8 mouse cellular contexts compared by ENCODE assay signal in the genomic region with DNA sequence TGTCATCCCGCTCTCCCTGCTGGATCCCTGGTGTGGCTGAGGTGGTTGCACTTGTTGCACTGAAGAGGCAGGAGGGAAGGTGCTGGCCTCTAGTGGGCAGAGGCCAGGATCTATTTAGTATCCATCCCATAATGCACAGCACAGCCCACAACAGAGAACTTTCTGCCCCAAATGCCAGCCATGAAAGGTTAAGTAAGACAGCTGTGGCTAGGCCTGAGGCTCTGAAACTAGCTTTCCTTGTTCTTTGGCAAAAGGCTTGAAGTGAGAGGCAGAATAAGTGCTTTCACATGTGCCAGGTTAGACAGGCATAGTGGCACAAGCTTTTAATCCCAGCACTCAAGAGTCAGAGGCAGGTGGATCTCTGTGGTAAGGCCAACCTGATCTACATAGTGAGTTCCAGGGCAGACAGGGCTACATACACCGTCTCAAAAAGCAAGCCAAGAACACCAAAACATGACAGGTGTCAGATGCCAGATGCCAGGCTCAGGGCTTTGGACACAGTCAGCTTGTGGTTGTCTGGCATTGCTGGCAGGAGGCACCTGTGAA.
A peak's percentile ranks its signal among the peaks of the same experiment; 100 is the strongest.
DNase-seq lines count a peak whose midpoint lies in the region; ATAC-seq lines count a peak whose summit lies in the region.

No protein-coding gene starts in this region.

- no peak overlapping the region for H3K27ac ChIP-seq in forebrain, embryonic 13.5 days

- no peak overlapping the region for H3K4me2 ChIP-seq in forebrain, embryonic 13.5 days

- no peak overlapping the region for H3K9ac ChIP-seq in forebrain, embryonic 13.5 days

- peaks cover 4% of the 10 kb centered on the region; the same call in 1 of the 2 replicates for H3K4me1 ChIP-seq in forebrain, embryonic 13.5 days

- no peak overlapping the region for H3K4me3 ChIP-seq in forebrain, embryonic 13.5 days

- no peaks in the 10 kb centered on the region for H3K27me3 ChIP-seq in forebrain, embryonic 13.5 days

- no peaks in the 10 kb centered on the region for H3K9me3 ChIP-seq in forebrain, embryonic 13.5 days (replicated peaks)

- H3K36me3 ChIP-seq in forebrain, embryonic 13.5 days (ENCODE audit: poor library complexity, severe bottlenecking), result no peaks in the 10 kb centered on the region

- no peak for ATAC-seq in forebrain, embryonic 13.5 days
- no peak for ATAC-seq in inflammation-experienced regulatory T-cells, adult 6 months

- DNase-seq in adrenal gland, adult 2 months, result peak; percentile 32
- DNase-seq in adrenal gland, postnatal 4 days (ENCODE audit: low spot score in 2 of 2), result no peak
- DNase-seq in spleen, adult 18-20 months, result peak; percentile 35 to 54
- no peak for DNase-seq in spleen, adult 12 weeks (ENCODE audit: low spot score)
- peak; percentile 31 to 47 for DNase-seq in kidney, postnatal 4 days
- DNase-seq in thymus, postnatal 25 days, result peak; percentile 74

- 86% methylated on average over 2 of the region's 2 CpGs for WGBS in forebrain, embryonic 13.5 days

Comparison
In these comparisons a context has a peak if more than half of its experiments do, and no peak if none do; other contexts are left out.
1. DNase-seq: peak in adrenal gland, adult 2 months (single experiment), spleen, adult 18-20 months (2 of 2), kidney, postnatal 4 days (2 of 2) and thymus, postnatal 25 days (single experiment); none in adrenal gland, postnatal 4 days (0 of 2) and spleen, adult 12 weeks (single experiment).